Mouse (Mus musculus) urinary bladder, postnatal 4 days (tissue): Measurements from ENCODE around the gene Zbtb17.

Experiments
- DNase-seq, 2 experiments: peaks; one replicate each; pipeline ENCODE4 v3.0.0; 2021 to 2022; ENCODE audit warnings: low spot score in 2 of 2

Gene Zbtb17

GRCm38 (mm10) chr4:141488670-141489069 lies 44.2 kb downstream of the Zbtb17 start:
- DNase-seq, result no peak

DNA sequence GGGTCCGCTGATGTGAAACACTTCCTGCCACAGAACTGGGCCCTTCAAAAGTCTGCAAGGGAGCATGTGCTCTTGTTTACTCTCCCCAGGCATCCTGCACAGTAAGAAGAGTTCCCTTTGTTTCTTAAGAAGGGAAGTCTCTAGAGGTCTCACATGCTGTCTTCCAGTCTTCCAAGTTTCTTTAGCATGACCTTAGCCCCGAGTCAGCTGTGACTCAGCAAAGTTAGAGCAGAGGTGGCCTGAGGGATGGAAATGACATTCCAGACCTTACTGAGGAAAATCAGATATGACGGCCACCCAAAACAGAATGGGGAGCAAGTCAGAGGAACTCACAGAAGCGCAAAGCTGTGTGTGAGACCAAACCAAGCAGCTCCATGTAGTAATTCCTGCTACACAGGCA lies 56.2 kb downstream of the Zbtb17 start:
- DNase-seq, result no peak

DNA sequence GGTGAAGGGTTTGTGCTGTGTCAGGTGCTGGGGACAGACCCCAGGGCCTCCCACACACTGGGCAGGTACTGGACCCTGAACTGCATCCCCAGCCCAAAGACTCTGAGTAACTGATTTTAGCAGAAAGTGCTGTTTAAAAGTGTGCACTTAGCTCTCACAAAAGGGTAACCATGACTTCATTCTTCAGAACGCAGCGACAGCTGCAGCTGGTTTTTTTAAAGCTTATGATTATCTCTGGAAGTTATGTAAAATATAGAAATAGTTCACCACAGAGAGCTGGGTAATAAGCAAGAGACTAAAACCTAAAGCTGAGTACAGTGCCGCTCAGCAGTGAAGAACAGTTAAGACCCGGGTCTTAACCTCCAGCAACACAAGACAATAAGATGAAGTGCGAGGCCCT lies 56.6 kb downstream of the Zbtb17 start:
- DNase-seq, result no peak

DNA sequence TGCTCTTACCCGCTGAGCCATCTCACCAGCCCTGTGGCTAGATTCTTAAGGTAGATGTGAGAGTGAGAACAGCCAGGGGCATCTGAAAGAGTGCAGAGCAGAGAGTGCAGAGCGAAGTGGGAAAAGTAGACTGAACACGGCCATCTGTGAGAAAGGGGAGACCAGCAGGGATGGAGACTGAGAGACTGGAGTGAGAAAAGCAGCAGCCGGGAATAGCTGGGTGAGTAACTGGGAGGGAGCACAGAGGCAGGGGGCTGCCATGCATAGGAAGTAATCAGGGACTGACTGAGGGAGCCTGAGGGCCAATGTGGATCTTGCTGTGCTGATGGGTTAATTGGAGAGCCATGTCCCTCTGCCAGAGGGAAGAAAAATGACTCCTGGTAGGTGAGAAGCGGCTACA lies 58.3 kb downstream of the Zbtb17 start:
- DNase-seq, result no peak

DNA sequence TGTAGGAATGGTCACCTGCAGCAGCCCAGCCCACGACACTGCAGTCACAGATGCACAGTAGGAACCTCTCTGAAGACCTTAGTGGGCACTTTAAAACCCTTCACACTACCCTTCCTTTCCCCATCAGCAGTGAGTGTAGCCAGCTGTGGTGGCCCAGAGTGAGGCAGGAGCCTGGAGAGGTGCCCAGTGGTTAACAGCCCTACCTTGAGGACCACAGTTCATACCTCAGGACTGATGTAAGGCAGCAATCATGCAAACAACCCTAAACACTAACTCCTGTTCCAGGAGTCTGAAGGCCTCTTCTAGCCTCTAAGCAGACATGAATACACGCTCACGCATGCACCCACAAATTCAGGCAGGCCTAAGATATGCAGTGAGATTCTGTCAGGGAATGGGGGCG lies 60.0 kb downstream of the Zbtb17 start:
- no peak for DNase-seq

GRCm38 (mm10) chr4:141505810-141506209 lies 61.4 kb downstream of the Zbtb17 start:
- no peak for DNase-seq

DNA sequence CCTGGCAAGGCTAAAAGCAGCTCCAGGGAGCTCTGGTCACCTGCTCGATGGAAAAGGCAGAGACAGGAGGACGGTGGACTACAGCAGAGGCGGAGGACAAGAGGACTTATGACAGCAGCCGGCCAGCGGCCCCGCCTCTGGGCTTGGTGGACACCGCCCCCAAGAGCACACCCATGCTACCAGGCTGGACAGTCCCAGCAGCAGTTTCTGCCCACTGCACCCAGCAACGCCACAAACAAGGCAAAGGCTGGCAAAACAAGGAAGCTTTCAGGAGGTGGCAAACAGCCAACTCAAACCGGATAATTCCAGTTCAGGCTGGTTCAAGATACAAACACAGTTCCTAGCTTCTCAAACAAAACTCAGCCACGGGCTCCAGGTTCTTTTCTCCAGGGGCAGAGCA lies 61.9 kb downstream of the Zbtb17 start:
- peak; percentile 77 to 83 for DNase-seq

- DNase-seq, result no peak
These were observed 62.4 kb downstream of the Zbtb17 start for GRCm38 (mm10) chr4:141506893-141507292.

DNA sequence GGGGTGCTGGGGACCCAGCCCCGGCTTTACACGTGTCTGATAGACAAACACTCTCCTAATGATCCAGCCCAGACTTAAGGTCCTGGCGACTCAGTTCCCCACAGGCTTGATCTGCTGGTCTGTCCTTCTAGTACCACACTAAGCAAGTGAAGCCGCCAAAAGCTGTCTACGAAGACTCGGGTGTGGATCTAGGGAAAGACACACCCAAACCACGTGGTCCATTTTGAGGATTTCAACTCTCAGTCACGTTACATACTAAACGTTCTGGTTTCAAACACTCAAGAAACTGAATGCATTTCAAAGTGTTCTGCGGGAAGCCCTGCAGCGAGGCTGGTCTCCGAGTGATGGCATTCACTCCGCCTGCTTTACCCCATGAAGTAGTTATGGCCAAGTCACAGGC lies 66.0 kb downstream of the Zbtb17 start:
- DNase-seq, result no peak

DNA sequence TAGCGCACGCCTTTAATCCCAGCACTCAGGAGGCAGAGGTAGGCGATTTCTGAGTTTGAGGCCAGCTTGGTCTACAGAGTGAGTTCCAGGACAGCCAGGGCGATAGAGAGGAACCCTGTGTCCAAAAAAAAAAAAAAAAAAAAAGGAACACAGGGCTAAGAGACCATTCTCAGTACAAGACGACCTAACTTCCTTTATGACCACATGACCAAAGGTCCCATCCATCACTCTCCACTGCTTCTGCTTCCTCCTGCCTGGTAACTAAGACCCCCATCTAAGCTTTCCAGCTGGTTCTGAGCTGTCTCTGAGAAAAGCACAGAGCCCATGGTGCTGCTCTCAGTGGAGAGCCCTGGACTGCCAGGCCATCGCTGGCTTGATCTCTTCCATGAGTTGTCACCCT lies 67.7 kb downstream of the Zbtb17 start:
- DNase-seq, result no peak

DNA sequence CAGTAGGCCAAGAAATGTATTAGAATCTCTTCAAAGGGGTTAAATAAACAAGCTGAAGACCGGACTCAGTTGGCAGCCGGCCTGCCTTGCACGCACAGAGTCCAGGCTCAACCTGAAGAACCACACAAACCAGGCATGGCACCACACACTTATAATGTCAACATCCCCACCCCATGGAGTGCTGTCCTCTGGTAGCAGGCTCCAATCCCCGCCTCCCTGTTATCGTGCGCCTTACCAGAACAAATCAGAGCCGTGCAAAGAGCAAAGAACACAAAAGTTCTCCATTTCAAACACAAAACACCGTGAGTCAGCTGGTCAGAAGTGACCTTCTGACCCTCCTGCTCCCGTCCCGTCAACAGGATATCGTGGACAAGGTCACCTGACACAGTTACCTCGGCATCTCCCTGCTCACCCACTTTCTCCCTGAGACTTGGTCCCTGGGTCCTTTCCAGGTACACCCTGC lies 69.8 kb downstream of the Zbtb17 start:
- DNase-seq, result peak in 1 of 2 experiments; percentile 35
